Mouse (Mus musculus) embryonic facial prominence, embryonic 11.5 days (tissue): Measurements from ENCODE around the gene Fam166b. TPM values are rescaled to one million over a fixed set of nuclear protein-coding genes. Genes with fewer than 3 reads are reported as not detected.

Experiments
- ATAC-seq: fragments of 200-750 bp; cut with Nextera tagmentation; replicated peaks from 2 replicates; pipeline ENCODE4 v1.8.0; 2017; ENCODE audit warnings: low read depth; ENCODE audit not compliant: insufficient number of reproducible peaks, low FRiP score, low TSS enrichment
- DNase-seq: peaks from one replicate; pipeline ENCODE4 v3.0.0-alpha.2; 2015; ENCODE audit warnings: low spot score
- H3K27ac ChIP-seq: fragments of 300-500 bp; sonication (generic); replicated peaks from 2 replicates; pipeline ENCODE4 v1.5.1; 2014; ENCODE audit warnings: mild to moderate bottlenecking, low read depth, low read length, control low read depth
- H3K27me3 ChIP-seq: fragments of 300-500 bp; sonication (generic); 2 replicates; pipeline ENCODE4 v1.6.1; 2014; ENCODE audit warnings: mild to moderate bottlenecking, low read length, moderate library complexity, mixed read lengths; ENCODE audit not compliant: control insufficient read depth, insufficient read depth
- H3K36me3 ChIP-seq: fragments of 300-500 bp; sonication (generic); replicated peaks from 2 replicates; pipeline ENCODE4 v1.6.1; 2014; ENCODE audit warnings: low read depth, mild to moderate bottlenecking, low read length, moderate library complexity, mixed read lengths; ENCODE audit not compliant: control insufficient read depth, insufficient read depth
- H3K4me1 ChIP-seq: fragments of 300-500 bp; sonication (generic); 2 replicates; pipeline ENCODE4 v1.6.1; 2014; ENCODE audit warnings: low read length, mixed read lengths; ENCODE audit not compliant: control insufficient read depth, insufficient read depth
- H3K4me2 ChIP-seq: fragments of 300-500 bp; sonication (generic); 2 replicates; pipeline ENCODE4 v1.6.1; 2014; ENCODE audit warnings: low read depth, mild to moderate bottlenecking, control low read depth, low read length, moderate library complexity
- H3K4me3 ChIP-seq: fragments of 300-500 bp; sonication (generic); 2 replicates; pipeline ENCODE4 v1.5.1; 2014; ENCODE audit warnings: low read depth, low read length, control low read depth
- H3K9ac ChIP-seq: fragments of 300-500 bp; sonication (generic); replicated peaks from 2 replicates; pipeline ENCODE4 v1.6.1; 2014; ENCODE audit warnings: mild to moderate bottlenecking, control low read depth, low read length
- H3K9me3 ChIP-seq: fragments of 300-500 bp; sonication (generic); replicated peaks from 2 replicates; pipeline ENCODE4 v1.6.1; 2016; ENCODE audit warnings: mild to moderate bottlenecking, low read length, inconsistent platforms, mixed read lengths; ENCODE audit not compliant: control insufficient read depth
- WGBS: fragments of 180-500 bp; shearing (Covaris S2); extraction: QIAGEN DNeasy Blood & Tissue Kit; methylation state at CpG from one replicate; pipeline ENCODE4 v1.1.7; 2014; 5-methylcytosine and 5-hydroxymethylcytosine counted together
- polyA plus RNA-seq: library from polyadenylated mRNA; unstranded; fragments of >200 nt; fragmentation: Nextera tagmentation; extraction: Ambion mirVana; gene quantifications from 2 replicates; pipeline ENCODE4 v1.2.1, GENCODE M21; 2014

Gene Fam166b
- polyA plus RNA-seq, 1 experiment from 2014 or later = not detected

GRCm38 (mm10) chr4:43381408-43382154, 47.4 kb downstream of the Fam166b start, which contains the start of gene Rusc2:
Gene Rusc2 (plus strand): TSS chr4:43381979.
- Histone ChIP-seq H3K27ac (no peak within 1 kb of the TSS), H3K4me1 (no peaks in the 10 kb centered on the region; the same call in 1 of the 2 replicates), H3K27me3 (peaks cover 8% of the 10 kb centered on the region), H3K9me3 (no peaks in the 10 kb centered on the region), H3K4me3 (peak within 1 kb of the TSS; percentile 59), H3K36me3 (no peaks in the 10 kb centered on the region), H3K9ac (peak within 1 kb of the TSS; percentile 75), H3K4me2 (peak within 1 kb of the TSS; percentile 88)
- ATAC-seq (peak; percentile 93), DNase-seq (peak; percentile 89)
- WGBS = 2% methylated on average over 54 of the region's 63 CpGs

GRCm38 (mm10) chr4:43380951-43381350, 48.0 kb downstream of the Fam166b start:
- Histone ChIP-seq H3K27ac (no peak overlapping the region), H3K9ac (no peak overlapping the region; the same call in 1 of the 2 replicates), H3K4me1 (no peaks in the 10 kb centered on the region; the same call in 1 of the 2 replicates), H3K36me3 (no peaks in the 10 kb centered on the region), H3K9me3 (no peaks in the 10 kb centered on the region), H3K4me2 (peak overlapping the region; percentile 88), H3K4me3 (no peak overlapping the region), H3K27me3 (peaks cover 8% of the 10 kb centered on the region)
- DNase-seq (no peak), ATAC-seq (no peak; the same call in 1 of the 2 replicates)
- 54% methylated on average over 10 of the region's 10 CpGs for WGBS

- Histone ChIP-seq H3K4me2 (no peak overlapping the region), H3K27ac (no peak overlapping the region), H3K9me3 (no peaks in the 10 kb centered on the region), H3K4me3 (no peak overlapping the region), H3K4me1 (no peaks in the 10 kb centered on the region; the same call in 1 of the 2 replicates), H3K27me3 (peaks cover 8% of the 10 kb centered on the region), H3K36me3 (no peaks in the 10 kb centered on the region), H3K9ac (no peak overlapping the region)
- no peak for DNase-seq
- ATAC-seq = no peak
- 91% methylated on average over 6 of the region's 6 CpGs for WGBS
Measured at GRCm38 (mm10) chr4:43379601-43380000, 49.3 kb downstream of the Fam166b start.

Other genes with a start within 250 kb of the Fam166b start
- gene Atp8b5, start 162.0 kb downstream of the Fam166b start, polyA plus RNA-seq = 0.40 and 0.58 TPM in 2 replicates
- gene Rusc2, start 47.2 kb downstream of the Fam166b start, polyA plus RNA-seq = 7.4 TPM in 2 replicates
- gene Tesk1, start 12.8 kb upstream of the Fam166b start, polyA plus RNA-seq = 8.2 TPM in 2 replicates
- 2.4 and 2.7 TPM in 2 replicates for gene Cd72, start 25.5 kb upstream of the Fam166b start, polyA plus RNA-seq
- not detected in 2 replicates for gene Sit1, start 54.6 kb upstream of the Fam166b start, polyA plus RNA-seq
- gene Ccdc107, start 63.8 kb upstream of the Fam166b start, polyA plus RNA-seq = 54.6 and 61.1 TPM in 2 replicates
- 41.0 and 43.7 TPM in 2 replicates for gene Arhgef39, start 70.6 kb upstream of the Fam166b start, polyA plus RNA-seq
- 0.41 and 0.52 TPM in 2 replicates for gene Car9, start 77.8 kb upstream of the Fam166b start, polyA plus RNA-seq
- 97.9 and 99.1 TPM in 2 replicates for gene Tpm2, start 94.6 kb upstream of the Fam166b start, polyA plus RNA-seq
- gene Creb3, start 133.2 kb upstream of the Fam166b start, polyA plus RNA-seq = 41.0 and 41.7 TPM in 2 replicates
- gene Tln1, start 133.6 kb upstream of the Fam166b start, polyA plus RNA-seq = 40.6 and 42.1 TPM in 2 replicates
- gene Rgp1, start 149.6 kb upstream of the Fam166b start, polyA plus RNA-seq = 21.1 and 30.4 TPM in 2 replicates
- gene Gba2, start 149.7 kb upstream of the Fam166b start, polyA plus RNA-seq = 21.0 and 21.1 TPM in 2 replicates
- gene Msmp, start 155.4 kb upstream of the Fam166b start, polyA plus RNA-seq = not detected in 2 replicates
- 16.6 and 18.2 TPM in 2 replicates for gene Npr2, start 202.8 kb upstream of the Fam166b start, polyA plus RNA-seq
- 1.1 and 1.8 TPM in 2 replicates for gene Spag8, start 224.5 kb upstream of the Fam166b start, polyA plus RNA-seq
- gene Hint2, start 227.3 kb upstream of the Fam166b start, polyA plus RNA-seq = 76.3 and 84.7 TPM in 2 replicates
- gene Tmem8b, start 239.8 kb upstream of the Fam166b start, polyA plus RNA-seq = 2.1 and 3.2 TPM in 2 replicates
- 2.8 and 3.0 TPM in 2 replicates for gene Fam221b, start 240.0 kb upstream of the Fam166b start, polyA plus RNA-seq